Mouse (Mus musculus): ENCODE measurements at regions not wholly inside any gene's neighbourhood (a gene's known extent, or its start where the extent isn't known, plus 50 kb on each side); places are given as distances from the start of the nearest gene placed in this dataset.
A peak's percentile ranks its signal among the peaks of the same experiment; 100 is the strongest.

DNA sequence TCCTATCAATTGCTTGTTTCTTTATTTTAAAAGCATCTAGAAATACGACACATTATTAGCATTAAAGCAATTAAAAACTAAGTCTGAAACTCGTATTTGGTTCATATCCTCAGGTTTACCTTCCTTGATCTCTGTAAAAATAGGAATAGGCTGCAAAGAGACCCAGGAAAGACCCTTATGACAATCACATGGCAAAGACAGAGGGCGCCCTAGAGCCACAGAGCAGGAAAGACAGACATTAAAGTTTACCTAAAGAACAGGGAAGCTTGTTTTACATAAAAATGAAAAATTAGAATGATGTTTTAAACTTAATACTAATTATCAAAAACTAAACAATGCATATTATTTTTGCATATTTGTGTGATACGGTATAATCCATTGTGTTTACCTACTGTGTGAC, 153.2 kb downstream of the Usp25 start:
- DNase-seq (ENCODE audit: extremely low spot score, low spot score), result no peak

DNA sequence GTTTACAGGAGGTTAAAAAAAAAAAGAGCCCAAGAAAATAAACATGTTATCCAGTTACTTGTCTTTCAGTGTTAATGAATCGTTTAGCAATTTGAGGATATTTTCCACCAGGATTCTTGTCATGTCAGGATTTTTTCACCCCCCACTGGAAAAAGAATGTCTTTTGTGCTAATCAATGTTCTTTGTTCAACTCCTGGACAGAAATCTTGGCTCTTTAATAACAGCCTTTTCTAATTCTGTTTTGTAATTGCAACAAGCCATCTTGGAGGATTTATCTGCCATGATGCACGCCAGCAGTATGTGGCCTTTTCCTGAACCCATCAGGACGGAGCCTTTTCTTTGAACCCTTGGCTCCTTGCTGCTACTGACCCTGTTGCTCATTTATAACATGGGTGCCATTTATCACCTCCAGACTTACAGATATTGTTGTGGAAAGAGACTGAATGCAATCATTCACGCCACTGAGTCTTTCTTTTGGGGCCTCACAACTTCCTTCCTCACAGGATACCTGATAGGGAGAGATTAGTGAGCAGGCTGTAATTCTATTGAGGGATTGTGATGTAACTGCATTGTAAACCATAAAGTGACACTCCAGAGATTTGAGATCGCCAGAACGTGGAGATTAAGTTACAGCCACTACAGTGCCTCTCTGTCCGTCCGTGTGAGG, 159.7 kb downstream of the Usp25 start:
- peak; percentile 53 for DNase-seq (ENCODE audit: extremely low spot score, low spot score)

DNA sequence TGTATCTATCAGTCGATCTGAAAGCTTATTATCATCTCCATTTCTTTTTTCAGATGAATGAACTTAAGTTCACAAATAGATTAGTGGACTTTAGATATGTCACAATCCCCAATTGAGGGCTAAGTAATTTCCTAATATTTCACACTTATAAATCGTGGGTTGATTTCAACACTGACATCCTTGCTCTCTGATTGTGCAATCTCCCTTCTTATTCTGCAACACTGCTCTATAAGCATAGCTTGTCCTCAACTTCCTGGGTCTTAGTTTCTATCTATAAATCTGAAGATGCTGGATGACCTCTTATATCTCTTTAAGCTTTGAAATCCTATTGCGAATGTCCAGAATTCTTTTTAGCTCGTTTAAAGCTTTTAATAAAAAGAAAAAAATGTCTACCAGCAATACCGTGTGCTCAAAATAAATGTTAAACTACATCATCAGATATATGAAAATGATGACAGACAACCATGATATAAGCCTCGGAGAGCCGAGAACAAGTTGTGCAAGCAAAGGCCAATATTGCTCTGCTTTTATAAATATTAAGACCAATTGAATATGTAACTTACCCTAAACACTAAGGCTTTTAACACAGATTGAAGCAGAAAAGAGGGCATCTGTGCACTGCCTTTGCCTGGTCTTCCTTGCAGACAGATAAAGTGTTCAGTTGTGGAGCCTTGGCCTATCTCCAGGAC, 161.4 kb downstream of the Usp25 start:
- DNase-seq (ENCODE audit: extremely low spot score, low spot score), result no peak

DNA sequence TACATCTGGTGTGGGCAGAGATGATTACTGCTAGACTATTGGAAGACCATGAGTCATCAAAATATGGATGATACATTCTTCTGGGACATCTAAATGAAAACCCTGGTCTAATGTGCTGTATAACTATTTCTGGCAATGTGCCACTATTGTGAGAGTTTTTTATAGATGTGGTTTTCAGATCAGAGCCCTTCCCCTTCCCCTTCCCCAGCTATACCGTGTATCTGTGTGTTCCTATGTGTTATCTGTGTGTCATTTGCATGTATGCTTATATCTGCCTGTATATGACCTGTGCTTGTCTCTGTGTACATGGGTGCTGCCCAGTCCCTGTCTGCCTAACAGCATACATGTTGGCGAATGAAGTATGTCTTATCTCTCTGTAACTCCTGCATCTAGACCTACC, 167.5 kb downstream of the Usp25 start:
- no peak for DNase-seq (ENCODE audit: extremely low spot score, low spot score)

Data from neural tube, embryonic 10.5 days (tissue).